Mouse (Mus musculus) kidney, adult 2 months (tissue): ENCODE data around the gene Pde2a.

Experiments
- CTCF ChIP-seq: fragments of 200-500 bp; conservative IDR thresholded peaks from 2 replicates; pipeline ENCODE4 v1.5.1; 2011; ENCODE audit warnings: low read depth, mild to moderate bottlenecking, control low read depth, low read length, moderate library complexity, mixed read lengths; ENCODE audit not compliant: insufficient read depth, insufficient read length
- POLR2A ChIP-seq: fragments of 200-500 bp; IDR thresholded peaks from one replicate; pipeline ENCODE4 v1.6.1; 2011; ENCODE audit warnings: low read depth, low read length, control low read depth

DNA sequence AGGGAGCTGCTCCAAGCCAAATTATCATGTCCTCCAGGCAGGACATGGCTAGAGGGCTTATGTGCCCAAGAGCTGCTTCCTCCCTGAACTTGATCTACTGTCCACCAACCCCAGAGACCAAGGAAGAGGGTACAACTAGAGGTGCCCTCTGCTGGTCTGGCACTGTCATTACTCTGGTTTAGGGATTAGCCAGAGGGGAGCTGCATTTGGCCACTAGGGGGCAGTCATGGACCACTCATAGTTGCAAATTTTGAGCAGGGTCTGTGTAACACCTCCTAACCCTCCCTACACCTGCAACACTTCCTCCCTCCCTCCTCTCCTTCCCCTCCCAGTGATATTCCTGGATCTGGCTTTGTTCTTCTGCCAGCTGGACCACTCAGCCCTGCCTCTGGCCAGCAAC lies 8.7 kb upstream of the Pde2a start:
- TF ChIP-seq POLR2A: no peak
- peak; percentile 99 for TF ChIP-seq CTCF
